Mouse (Mus musculus) lung, embryonic 16.5 days (tissue): ENCODE results near the gene Apaf1. TPM values are rescaled to one million over a fixed set of nuclear protein-coding genes. Genes with fewer than 3 reads are reported as not detected.

ENCODE experiments used
- ATAC-seq: fragments of 200-750 bp; cut with Nextera tagmentation; 2 replicates; pipeline ENCODE4 v1.8.0; 2017; ENCODE audit warnings: low read depth, mild to moderate bottlenecking, moderate library complexity
- H3K27ac ChIP-seq: fragments of 300-500 bp; sonication (generic); 2 replicates; pipeline ENCODE4 v1.5.1; 2014; ENCODE audit warnings: mild to moderate bottlenecking, control low read depth, low read length
- H3K27me3 ChIP-seq: fragments of 300-500 bp; sonication (generic); 2 replicates; pipeline ENCODE4 v1.6.1; 2014; ENCODE audit warnings: low read depth, low read length, mixed read lengths; ENCODE audit not compliant: control insufficient read depth, insufficient read depth
- H3K36me3 ChIP-seq: fragments of 300-500 bp; sonication (generic); 2 replicates; pipeline ENCODE4 v1.6.1; 2014; ENCODE audit warnings: low read length; ENCODE audit not compliant: control insufficient read depth, insufficient read depth
- H3K4me1 ChIP-seq: fragments of 300-500 bp; sonication (generic); replicated peaks from 2 replicates; pipeline ENCODE4 v1.6.1; 2014; ENCODE audit warnings: low read length, mixed read lengths; ENCODE audit not compliant: control insufficient read depth, insufficient read depth
- H3K4me2 ChIP-seq: fragments of 300-500 bp; sonication (generic); 2 replicates; pipeline ENCODE4 v1.6.1; 2014; ENCODE audit warnings: low read depth, low read length, control low read depth
- H3K4me3 ChIP-seq: fragments of 300-500 bp; sonication (generic); 2 replicates; pipeline ENCODE4 v1.5.1; 2014; ENCODE audit warnings: mild to moderate bottlenecking, low read length, control low read depth
- H3K9ac ChIP-seq: fragments of 300-500 bp; sonication (generic); 2 replicates; pipeline ENCODE4 v1.6.1; 2014; ENCODE audit warnings: low read length, control low read depth
- H3K9me3 ChIP-seq: fragments of 300-500 bp; sonication (generic); 2 replicates; pipeline ENCODE4 v1.6.1; 2016; ENCODE audit warnings: low read length; ENCODE audit not compliant: control insufficient read depth
- WGBS: fragments of 180-500 bp; shearing (Covaris S2); extraction: QIAGEN DNeasy Blood & Tissue Kit; methylation state at CpG from one replicate; pipeline ENCODE4 v1.1.7; 2014; 5-methylcytosine and 5-hydroxymethylcytosine counted together
- polyA plus RNA-seq: library from polyadenylated mRNA; unstranded; fragments of >200 nt; fragmentation: Nextera tagmentation; extraction: Ambion mirVana; gene quantifications from 2 replicates; pipeline ENCODE4 v1.2.1, GENCODE M21; 2015

The Apaf1 gene
- polyA plus RNA-seq, 1 experiment from 2014 or later, result 16.2 TPM

DNA sequence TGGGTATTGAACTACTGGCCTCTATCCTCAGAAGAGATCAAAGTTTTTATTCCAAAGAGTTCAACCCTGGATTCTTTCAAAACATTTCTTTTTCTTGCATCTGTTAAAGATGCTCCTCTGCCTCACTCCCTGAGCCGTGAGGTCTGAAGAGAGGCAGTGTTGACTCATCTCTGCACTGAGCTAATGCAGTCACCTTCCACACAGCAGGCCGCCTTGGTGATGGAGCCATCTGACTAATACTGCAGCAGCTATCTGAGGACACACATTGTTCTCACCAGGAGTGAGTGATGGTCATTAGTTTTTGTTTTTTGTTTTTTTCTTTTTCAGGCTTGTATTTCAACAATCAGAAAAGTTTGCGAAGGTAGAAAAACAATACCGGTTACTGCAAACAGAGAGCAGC is 10.2 kb upstream of the Apaf1 start:
- Histone ChIP-seq H3K4me2 (no peak overlapping the region), H3K27me3 (no peaks in the 10 kb centered on the region), H3K9ac (no peak overlapping the region), H3K4me3 (no peak overlapping the region), H3K36me3 (peaks cover 13% of the 10 kb centered on the region), H3K27ac (no peak overlapping the region), H3K4me1 (no peaks in the 10 kb centered on the region), H3K9me3 (no peaks in the 10 kb centered on the region)
- WGBS, result 85% methylated on average over 4 of the region's 4 CpGs
- ATAC-seq, result no peak

DNA sequence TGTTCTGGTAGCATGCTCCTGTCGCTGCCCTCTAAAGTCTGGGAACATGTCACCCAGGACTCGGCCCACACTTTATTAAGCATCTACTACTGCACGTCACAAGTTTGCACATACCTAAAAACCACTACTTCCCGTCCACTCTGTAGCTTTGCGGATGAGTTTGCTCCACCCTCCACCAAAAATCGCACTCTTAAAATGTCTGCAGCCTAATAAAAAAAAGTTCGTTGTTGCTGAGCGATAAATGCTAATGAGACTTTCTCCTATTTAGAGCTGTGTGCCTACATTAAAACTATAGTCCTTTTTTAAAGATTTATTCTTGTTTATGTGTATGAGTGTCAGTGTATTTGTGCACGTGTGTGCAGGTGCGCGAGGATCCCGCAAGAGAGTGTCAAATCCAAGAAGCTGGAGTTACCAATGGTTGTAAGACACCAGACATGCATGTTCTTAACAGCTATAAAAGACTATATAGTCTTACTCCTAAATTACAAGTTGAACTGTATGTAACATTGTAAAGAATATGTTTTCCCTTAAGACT is 890 bp upstream of the Apaf1 start:
- Histone ChIP-seq H3K4me3 (peak overlapping the region; percentile 98), H3K27ac (peak overlapping the region; percentile 54), H3K9me3 (no peaks in the 10 kb centered on the region), H3K36me3 (peaks cover 7% of the 10 kb centered on the region), H3K4me2 (peak overlapping the region; percentile 76), H3K9ac (peak overlapping the region; percentile 84), H3K27me3 (no peaks in the 10 kb centered on the region), H3K4me1 (peaks cover 5% of the 10 kb centered on the region)
- no peak; the same call in 1 of the 2 replicates for ATAC-seq
- WGBS, result 34% methylated on average over 12 of the region's 12 CpGs

DNA sequence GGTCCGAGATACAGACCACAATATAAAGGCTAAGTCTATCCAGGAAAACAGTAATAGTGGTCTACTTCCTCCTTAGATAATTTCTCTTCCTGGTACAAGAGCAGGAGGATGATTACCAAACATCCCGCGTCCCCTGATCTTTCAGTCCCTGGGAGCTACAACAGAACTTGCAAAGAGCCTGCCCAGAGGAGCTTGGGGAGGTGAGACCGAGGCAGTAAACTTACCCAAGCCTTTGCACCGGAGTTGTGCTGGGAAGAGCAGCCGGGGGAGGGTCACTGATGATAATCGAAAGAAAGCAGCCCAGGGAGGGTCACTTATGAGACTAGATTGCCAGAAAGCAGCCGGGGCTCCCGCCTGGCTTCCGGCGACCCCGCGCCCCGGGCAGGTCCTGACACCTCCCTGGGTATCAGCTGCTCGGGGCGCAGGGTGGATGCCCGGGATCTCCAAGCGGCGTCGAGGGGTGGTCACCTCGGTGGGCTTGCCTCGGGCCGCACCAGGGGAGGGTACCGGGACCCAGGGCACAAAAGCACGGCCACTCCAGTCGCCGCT is 537 bp downstream of the Apaf1 start:
- H3K4me3 ChIP-seq, result peak overlapping the region; percentile 98
- WGBS, result under 1% methylated on average over 26 of the region's 27 CpGs
- H3K9ac ChIP-seq, result peak overlapping the region; percentile 92
- no peaks in the 10 kb centered on the region for H3K9me3 ChIP-seq
- ATAC-seq, result peak; percentile 19
- H3K27ac ChIP-seq, result peak overlapping the region; percentile 86
- peaks cover 14% of the 10 kb centered on the region for H3K36me3 ChIP-seq
- H3K27me3 ChIP-seq, result no peaks in the 10 kb centered on the region
- H3K4me1 ChIP-seq, result peaks cover 5% of the 10 kb centered on the region
- peak overlapping the region; percentile 76 for H3K4me2 ChIP-seq

GRCm38 (mm10) chr10:91080540-91080939 is 2.0 kb downstream of the Apaf1 start:
- 74% methylated on average over 5 of the region's 5 CpGs for WGBS
- ATAC-seq, result no peak
- H3K4me2 ChIP-seq, result no peak overlapping the region; the same call in 1 of the 2 replicates

DNA sequence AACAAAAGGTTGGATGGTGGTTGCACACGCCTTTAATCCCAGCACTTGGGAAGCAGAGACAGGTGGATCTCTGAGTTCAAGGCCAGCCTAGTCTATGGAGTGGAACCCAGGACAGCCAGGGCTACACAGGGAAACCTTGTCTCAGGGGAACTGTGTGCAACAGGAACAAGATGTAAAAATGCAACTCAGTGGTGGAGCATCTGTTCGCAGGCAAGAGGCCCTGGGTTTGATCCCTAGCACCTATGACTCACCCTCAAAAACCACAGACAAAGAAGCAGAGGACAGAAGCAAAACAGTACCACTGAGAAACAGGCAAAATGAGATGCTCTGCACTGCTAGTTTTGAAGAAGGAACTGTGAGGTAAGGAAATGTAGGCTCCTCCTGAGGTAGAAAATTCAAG is 5.9 kb downstream of the Apaf1 start:
- Histone ChIP-seq H3K4me3 (no peak overlapping the region), H3K9me3 (no peaks in the 10 kb centered on the region), H3K27me3 (no peaks in the 10 kb centered on the region), H3K4me2 (no peak overlapping the region), H3K9ac (no peak overlapping the region), H3K36me3 (peaks cover 32% of the 10 kb centered on the region), H3K27ac (no peak overlapping the region), H3K4me1 (peaks cover 5% of the 10 kb centered on the region; the same call in 1 of the 2 replicates)
- WGBS, result 79% methylated on average over 2 of the region's 2 CpGs
- ATAC-seq, result no peak

More at GRCm38 (mm10) chr10:91080540-91080939, 2.0 kb downstream of the Apaf1 start:
- Histone ChIP-seq H3K36me3 (peaks cover 25% of the 10 kb centered on the region), H3K9ac (no peak overlapping the region), H3K27me3 (no peaks in the 10 kb centered on the region), H3K27ac (no peak overlapping the region), H3K4me1 (peaks cover 5% of the 10 kb centered on the region), H3K4me3 (no peak overlapping the region), H3K9me3 (no peaks in the 10 kb centered on the region)

- WGBS, result 54% methylated on average over 3 of the region's 3 CpGs
- H3K9me3 ChIP-seq, result no peaks in the 10 kb centered on the region
- no peak for ATAC-seq
These were observed 9.2 kb downstream of the Apaf1 start for GRCm38 (mm10) chr10:91073345-91073744.

GRCm38 (mm10) chr10:91071768-91072167 is 10.8 kb downstream of the Apaf1 start:
- H3K36me3 ChIP-seq, result peaks cover 24% of the 10 kb centered on the region
- ATAC-seq, result no peak
- 30% methylated on average over 1 of the region's 1 CpGs for WGBS
- H3K4me1 ChIP-seq, result no peaks in the 10 kb centered on the region
- H3K9me3 ChIP-seq, result no peaks in the 10 kb centered on the region
- H3K4me2 ChIP-seq, result no peak overlapping the region
- no peaks in the 10 kb centered on the region for H3K27me3 ChIP-seq
- H3K9ac ChIP-seq, result no peak overlapping the region
- no peak overlapping the region for H3K27ac ChIP-seq
- no peak overlapping the region for H3K4me3 ChIP-seq

More at GRCm38 (mm10) chr10:91073345-91073744, 9.2 kb downstream of the Apaf1 start:
- no peak overlapping the region for H3K4me2 ChIP-seq
- no peak overlapping the region for H3K27ac ChIP-seq
- no peak overlapping the region for H3K9ac ChIP-seq
- no peaks in the 10 kb centered on the region for H3K27me3 ChIP-seq
- peaks cover 29% of the 10 kb centered on the region for H3K36me3 ChIP-seq
- no peak overlapping the region for H3K4me3 ChIP-seq
- H3K4me1 ChIP-seq, result no peaks in the 10 kb centered on the region

GRCm38 (mm10) chr10:91062355-91062754 is 20.2 kb downstream of the Apaf1 start:
- Histone ChIP-seq H3K4me3 (no peak overlapping the region), H3K27ac (no peak overlapping the region), H3K27me3 (no peaks in the 10 kb centered on the region), H3K9me3 (no peaks in the 10 kb centered on the region), H3K9ac (no peak overlapping the region), H3K4me1 (no peaks in the 10 kb centered on the region), H3K4me2 (no peak overlapping the region), H3K36me3 (peaks cover 31% of the 10 kb centered on the region)
- 86% methylated on average over 6 of the region's 6 CpGs for WGBS
- no peak for ATAC-seq

- H3K4me2 ChIP-seq, result no peak overlapping the region
- no peaks in the 10 kb centered on the region for H3K9me3 ChIP-seq
- H3K36me3 ChIP-seq, result peaks cover 22% of the 10 kb centered on the region
- H3K4me1 ChIP-seq, result no peaks in the 10 kb centered on the region
- H3K9ac ChIP-seq, result no peak overlapping the region
- no peak overlapping the region for H3K4me3 ChIP-seq
- 45% methylated on average over 5 of the region's 5 CpGs for WGBS
- no peak overlapping the region for H3K27ac ChIP-seq
- H3K27me3 ChIP-seq, result no peaks in the 10 kb centered on the region
- ATAC-seq, result no peak
These were observed 21.8 kb downstream of the Apaf1 start for GRCm38 (mm10) chr10:91060742-91061141.
